Mouse (Mus musculus): ENCODE results near the gene Pbx1.

Pbx1 gene

GRCm38 (mm10) chr1:168265090-168265489 lies 167.0 kb downstream of the Pbx1 start:
- DNase-seq, result no peak

- no peak for DNase-seq
Measured at GRCm38 (mm10) chr1:168260391-168260790, 171.7 kb downstream of the Pbx1 start.

- no peak for DNase-seq
Measured at GRCm38 (mm10) chr1:168258856-168259255, 173.2 kb downstream of the Pbx1 start.

- no peak for DNase-seq
Measured at GRCm38 (mm10) chr1:168255347-168255908, 176.6 kb downstream of the Pbx1 start.

- no peak for DNase-seq
Measured at GRCm38 (mm10) chr1:168246968-168247724, 184.9 kb downstream of the Pbx1 start.

GRCm38 (mm10) chr1:168245539-168245938 lies 186.5 kb downstream of the Pbx1 start:
- no peak for DNase-seq

GRCm38 (mm10) chr1:168243759-168244158 lies 188.3 kb downstream of the Pbx1 start:
- no peak for DNase-seq

- no peak for DNase-seq
Measured at GRCm38 (mm10) chr1:168243068-168243467, 189.0 kb downstream of the Pbx1 start.

- no peak for DNase-seq
Measured at GRCm38 (mm10) chr1:168241316-168241715, 190.8 kb downstream of the Pbx1 start.

- DNase-seq, result no peak
Measured at GRCm38 (mm10) chr1:168240846-168241245, 191.2 kb downstream of the Pbx1 start.

- no peak for DNase-seq
Measured at GRCm38 (mm10) chr1:168240386-168240785, 191.7 kb downstream of the Pbx1 start.

GRCm38 (mm10) chr1:168236101-168236500 lies 196.0 kb downstream of the Pbx1 start:
- DNase-seq, result no peak

GRCm38 (mm10) chr1:168234355-168234754 lies 197.7 kb downstream of the Pbx1 start:
- no peak for DNase-seq

- DNase-seq, result no peak
Measured at GRCm38 (mm10) chr1:168233182-168233581, 198.9 kb downstream of the Pbx1 start.

- no peak for DNase-seq
Measured at GRCm38 (mm10) chr1:168231548-168232429, 200.3 kb downstream of the Pbx1 start.

GRCm38 (mm10) chr1:168230858-168231257 lies 201.2 kb downstream of the Pbx1 start:
- DNase-seq, result no peak

GRCm38 (mm10) chr1:168230134-168230533 lies 201.9 kb downstream of the Pbx1 start:
- no peak for DNase-seq

GRCm38 (mm10) chr1:168228756-168229526 lies 203.1 kb downstream of the Pbx1 start:
- no peak for DNase-seq

- no peak for DNase-seq
Measured at GRCm38 (mm10) chr1:168226150-168226549, 205.9 kb downstream of the Pbx1 start.

- DNase-seq, result no peak
Measured at GRCm38 (mm10) chr1:168225595-168226127, 206.4 kb downstream of the Pbx1 start.

GRCm38 (mm10) chr1:168224218-168224617 lies 207.9 kb downstream of the Pbx1 start:
- no peak for DNase-seq

- DNase-seq, result no peak
Measured at GRCm38 (mm10) chr1:168222794-168223193, 209.3 kb downstream of the Pbx1 start.
